Mouse (Mus musculus) limb, embryonic 12.5 days (tissue): ENCODE measurements around the gene Fkbp5. TPM values are rescaled to one million over a fixed set of nuclear protein-coding genes. Genes with fewer than 3 reads are reported as not detected.

Experiments
- ATAC-seq: fragments of 200-750 bp; cut with Nextera tagmentation; 2 replicates; pipeline ENCODE4 v1.8.0; 2017; ENCODE audit warnings: low read depth, moderate TSS enrichment; ENCODE audit not compliant: insufficient number of reproducible peaks, insufficient read depth, low FRiP score, low TSS enrichment
- H3K27ac ChIP-seq: fragments of 300-500 bp; sonication (generic); 2 replicates; pipeline ENCODE4 v1.5.1; 2016; ENCODE audit warnings: mild to moderate bottlenecking, moderate library complexity
- H3K27me3 ChIP-seq: fragments of 300-500 bp; sonication (generic); 2 replicates; pipeline ENCODE4 v1.6.1; 2016; ENCODE audit warnings: mild to moderate bottlenecking, moderate library complexity
- H3K36me3 ChIP-seq: fragments of 300-500 bp; sonication (generic); 2 replicates; pipeline ENCODE4 v1.6.1; 2016; ENCODE audit warnings: mild to moderate bottlenecking, moderate library complexity
- H3K4me1 ChIP-seq: fragments of 300-500 bp; sonication (generic); replicated peaks from 2 replicates; pipeline ENCODE4 v1.6.1; 2016
- H3K4me2 ChIP-seq: fragments of 300-500 bp; sonication (generic); 2 replicates; pipeline ENCODE4 v1.6.1; 2016; ENCODE audit warnings: mild to moderate bottlenecking, moderate library complexity
- H3K4me3 ChIP-seq: fragments of 300-500 bp; sonication (generic); replicated peaks from 2 replicates; pipeline ENCODE4 v1.5.1; 2016; ENCODE audit warnings: mild to moderate bottlenecking
- H3K9ac ChIP-seq: fragments of 300-500 bp; sonication (generic); replicated peaks from 2 replicates; pipeline ENCODE4 v1.6.1; 2016; ENCODE audit warnings: mild to moderate bottlenecking, moderate library complexity
- H3K9me3 ChIP-seq: fragments of 300-500 bp; sonication (generic); 2 replicates; pipeline ENCODE4 v1.6.1; 2016; ENCODE audit warnings: mild to moderate bottlenecking, moderate library complexity
- WGBS: fragments of 180-500 bp; shearing (Covaris S2); methylation state at CpG from one replicate; pipeline ENCODE4 v1.1.7; 2016; 5-methylcytosine and 5-hydroxymethylcytosine counted together
- polyA plus RNA-seq: library from polyadenylated mRNA; unstranded; fragments of >200 nt; fragmentation: Nextera tagmentation; extraction: Ambion mirVana; gene quantifications from 2 replicates; pipeline ENCODE4 v1.2.1, GENCODE M21; 2016

Gene Fkbp5
- polyA plus RNA-seq, 1 experiment from 2014 or later: 42.4 TPM

GRCm38 (mm10) chr17:28537881-28538280 is 20.6 kb upstream of the Fkbp5 start:
- H3K4me1 ChIP-seq: no peaks in the 10 kb centered on the region
- no peaks in the 10 kb centered on the region for H3K36me3 ChIP-seq
- no peak overlapping the region for H3K4me3 ChIP-seq
- H3K27me3 ChIP-seq: peaks cover 13% of the 10 kb centered on the region; the same call in 1 of the 2 replicates
- H3K9me3 ChIP-seq: peaks cover 38% of the 10 kb centered on the region
- ATAC-seq: no peak
- H3K4me2 ChIP-seq: no peak overlapping the region
- WGBS: 52% methylated on average over 12 of the region's 12 CpGs
- H3K9ac ChIP-seq: no peak overlapping the region
- no peak overlapping the region for H3K27ac ChIP-seq

- Histone ChIP-seq H3K36me3 (no peaks in the 10 kb centered on the region), H3K9me3 (peaks cover 7% of the 10 kb centered on the region), H3K4me3 (no peak overlapping the region), H3K4me1 (peaks cover 7% of the 10 kb centered on the region; the same call in 1 of the 2 replicates), H3K9ac (no peak overlapping the region), H3K27ac (no peak overlapping the region), H3K27me3 (peaks cover 15% of the 10 kb centered on the region; the same call in 1 of the 2 replicates), H3K4me2 (no peak overlapping the region)
- 92% methylated on average over 13 of the region's 13 CpGs for WGBS
- no peak for ATAC-seq
Measured at GRCm38 (mm10) chr17:28533327-28533726, 16.0 kb upstream of the Fkbp5 start.

- no peak for ATAC-seq
- H3K9me3 ChIP-seq: 0 out of 2 replicates have a peak, but pooled peaks cover under 1% of the 10 kb centered on the region
- no peaks in the 10 kb centered on the region for H3K36me3 ChIP-seq
- H3K27me3 ChIP-seq: peaks cover 13% of the 10 kb centered on the region; the same call in 1 of the 2 replicates
- no peak overlapping the region for H3K27ac ChIP-seq
- H3K4me3 ChIP-seq: no peak overlapping the region
- peaks cover 11% of the 10 kb centered on the region for H3K4me1 ChIP-seq
- H3K4me2 ChIP-seq: no peak overlapping the region
- H3K9ac ChIP-seq: no peak overlapping the region
- 85% methylated on average over 7 of the region's 7 CpGs for WGBS
Measured at GRCm38 (mm10) chr17:28532557-28532956, 15.2 kb upstream of the Fkbp5 start.

- Histone ChIP-seq H3K27ac (no peak overlapping the region), H3K36me3 (no peaks in the 10 kb centered on the region), H3K9ac (peak overlapping the region; percentile 18; the same call in 1 of the 2 replicates), H3K4me1 (peaks cover 15% of the 10 kb centered on the region), H3K27me3 (peaks cover 7% of the 10 kb centered on the region; the same call in 1 of the 2 replicates), H3K4me2 (peak overlapping the region; percentile 32; the same call in 1 of the 2 replicates), H3K9me3 (no peaks in the 10 kb centered on the region), H3K4me3 (no peak overlapping the region)
- ATAC-seq: no peak
- 16% methylated on average over 18 of the region's 18 CpGs for WGBS
Measured at GRCm38 (mm10) chr17:28531946-28532345, 14.6 kb upstream of the Fkbp5 start.

GRCm38 (mm10) chr17:28530506-28530905 is 13.2 kb upstream of the Fkbp5 start, which contains the start of gene Armc12:
Gene Armc12 (plus strand): TSS chr17:28530806.
- Histone ChIP-seq H3K27ac (no peak within 1 kb of the TSS), H3K9ac (no peak within 1 kb of the TSS), H3K4me1 (peaks cover 15% of the 10 kb centered on the region), H3K4me3 (no peak within 1 kb of the TSS), H3K4me2 (peak within 1 kb of the TSS; percentile 32; the same call in 1 of the 2 replicates), H3K9me3 (no peaks in the 10 kb centered on the region), H3K27me3 (0 out of 2 replicates have a peak, but pooled peaks cover 6% of the 10 kb centered on the region), H3K36me3 (no peaks in the 10 kb centered on the region)
- ATAC-seq: no peak
- 90% methylated on average over 6 of the region's 6 CpGs for WGBS

- Histone ChIP-seq H3K4me1 (peaks cover 17% of the 10 kb centered on the region), H3K4me3 (no peak overlapping the region), H3K4me2 (no peak overlapping the region), H3K27me3 (0 out of 2 replicates have a peak, but pooled peaks cover 6% of the 10 kb centered on the region), H3K27ac (no peak overlapping the region), H3K36me3 (no peaks in the 10 kb centered on the region), H3K9me3 (no peaks in the 10 kb centered on the region), H3K9ac (no peak overlapping the region; the same call in 1 of the 2 replicates)
- no peak for ATAC-seq
- 72% methylated on average over 4 of the region's 4 CpGs for WGBS
Measured at GRCm38 (mm10) chr17:28529116-28529515, 11.8 kb upstream of the Fkbp5 start.

- ATAC-seq: no peak
- H3K9ac ChIP-seq: peak overlapping the region; percentile 34; the same call in 1 of the 2 replicates
- no peaks in the 10 kb centered on the region for H3K9me3 ChIP-seq
- no peaks in the 10 kb centered on the region for H3K36me3 ChIP-seq
- H3K4me3 ChIP-seq: no peak overlapping the region
- H3K27ac ChIP-seq: no peak overlapping the region
- peaks cover 23% of the 10 kb centered on the region for H3K4me1 ChIP-seq
- peak overlapping the region; percentile 41 for H3K4me2 ChIP-seq
- H3K27me3 ChIP-seq: 0 out of 2 replicates have a peak, but pooled peaks cover 6% of the 10 kb centered on the region
- WGBS: 4% methylated on average over 6 of the region's 6 CpGs
Measured at GRCm38 (mm10) chr17:28528043-28528351, 10.7 kb upstream of the Fkbp5 start.

- ATAC-seq: no peak
- Histone ChIP-seq H3K4me2 (peak overlapping the region; percentile 41), H3K9ac (0 out of 2 replicates have a peak overlapping the region, but pooled peaks have one; percentile 34), H3K36me3 (no peaks in the 10 kb centered on the region), H3K4me3 (no peak overlapping the region), H3K27me3 (0 out of 2 replicates have a peak, but pooled peaks cover 6% of the 10 kb centered on the region), H3K9me3 (no peaks in the 10 kb centered on the region), H3K27ac (no peak overlapping the region), H3K4me1 (peaks cover 23% of the 10 kb centered on the region)
- 51% methylated on average over 12 of the region's 12 CpGs for WGBS
Measured at GRCm38 (mm10) chr17:28527184-28528042, 10.1 kb upstream of the Fkbp5 start.

- Histone ChIP-seq H3K4me2 (no peak overlapping the region), H3K4me3 (no peak overlapping the region), H3K27me3 (peaks cover 8% of the 10 kb centered on the region; the same call in 1 of the 2 replicates), H3K9me3 (no peaks in the 10 kb centered on the region), H3K9ac (no peak overlapping the region), H3K36me3 (no peaks in the 10 kb centered on the region), H3K4me1 (peaks cover 26% of the 10 kb centered on the region), H3K27ac (no peak overlapping the region)
- WGBS: 80% methylated on average over 4 of the region's 4 CpGs
- no peak for ATAC-seq
Measured at GRCm38 (mm10) chr17:28524831-28525430, 7.6 kb upstream of the Fkbp5 start.

GRCm38 (mm10) chr17:28524009-28524695 is 6.8 kb upstream of the Fkbp5 start:
- WGBS: 84% methylated on average over 23 of the region's 23 CpGs
- H3K9me3 ChIP-seq: no peaks in the 10 kb centered on the region
- no peak overlapping the region for H3K27ac ChIP-seq
- H3K4me2 ChIP-seq: peak overlapping the region; percentile 86
- ATAC-seq: no peak
- no peaks in the 10 kb centered on the region for H3K36me3 ChIP-seq
- peaks cover 10% of the 10 kb centered on the region; the same call in 1 of the 2 replicates for H3K27me3 ChIP-seq
- peaks cover 27% of the 10 kb centered on the region for H3K4me1 ChIP-seq
- no peak overlapping the region for H3K9ac ChIP-seq
- H3K4me3 ChIP-seq: 0 out of 2 replicates have a peak overlapping the region, but pooled peaks have one; percentile 68
